Mouse (Mus musculus): ENCODE results near the gene Rapgef4.

Rapgef4 gene

GRCm38 (mm10) chr2:72234943-72235342 lies 253.9 kb downstream of the Rapgef4 start:
- no peak for DNase-seq (ENCODE audit: low spot score)

DNA sequence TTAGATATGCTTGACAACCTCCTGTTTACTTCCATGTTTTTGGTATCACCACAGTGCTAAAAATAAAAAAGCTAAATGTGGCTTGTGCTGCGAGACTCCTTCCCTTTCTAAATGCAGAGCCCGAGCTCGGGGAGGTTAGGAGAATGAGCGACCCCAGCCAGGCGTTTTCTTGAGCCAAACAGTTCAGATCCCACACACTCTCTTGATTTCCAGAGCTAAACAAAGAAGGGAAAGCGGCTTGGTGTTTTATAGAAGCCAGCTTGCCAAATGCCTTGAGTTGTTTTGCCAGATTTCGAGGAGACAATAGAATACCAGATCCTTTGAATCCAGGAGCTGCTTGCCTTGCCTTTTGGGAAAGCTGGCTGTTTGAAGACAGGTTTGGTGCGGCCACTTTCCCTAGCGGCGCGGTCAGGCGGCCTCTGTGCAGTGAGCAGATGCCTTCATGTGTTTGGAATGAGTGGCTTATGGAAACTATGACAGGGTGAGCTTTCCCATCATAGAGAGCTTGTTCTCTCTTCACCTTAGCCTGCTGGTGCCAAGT lies 254.4 kb downstream of the Rapgef4 start:
- no peak for DNase-seq (ENCODE audit: low spot score)

DNA sequence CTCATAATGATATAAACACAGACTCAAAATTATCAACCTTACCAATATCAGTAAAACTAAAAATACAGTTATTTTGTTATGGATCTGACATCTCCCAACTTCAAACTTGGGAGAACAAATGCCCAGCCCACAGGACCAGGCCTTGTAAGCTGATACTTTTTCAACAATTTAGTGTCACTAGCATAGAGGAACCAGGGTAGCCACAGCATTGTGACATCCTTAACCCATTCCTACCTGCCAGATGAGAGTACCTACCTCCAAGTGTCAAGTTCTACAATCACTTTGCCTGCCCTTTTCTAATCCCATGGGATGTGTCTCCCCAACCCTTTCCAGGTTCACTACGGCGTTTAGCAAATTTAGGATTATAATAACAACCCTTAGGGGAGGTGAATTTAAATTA lies 257.4 kb downstream of the Rapgef4 start:
- no peak for DNase-seq (ENCODE audit: low spot score)

DNA sequence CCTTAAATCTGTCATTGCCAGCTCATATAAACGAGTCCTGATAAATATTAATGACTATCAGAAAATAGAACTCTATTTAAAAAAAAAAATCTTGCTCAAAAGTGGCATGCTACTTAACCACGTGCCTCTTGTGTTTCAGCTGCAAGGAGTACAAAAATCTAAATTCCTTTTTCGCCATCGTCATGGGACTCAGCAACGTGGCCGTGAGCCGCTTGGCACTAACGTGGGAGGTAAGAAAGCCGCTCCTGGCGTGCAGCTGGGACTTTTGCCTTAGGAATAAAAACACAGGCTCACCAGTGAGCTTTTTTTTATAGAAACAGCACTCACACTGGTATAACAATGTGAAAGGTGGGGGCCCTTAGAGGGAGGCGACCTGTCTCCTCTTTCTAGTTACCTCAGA lies 257.9 kb downstream of the Rapgef4 start:
- no peak for DNase-seq (ENCODE audit: low spot score)

DNA sequence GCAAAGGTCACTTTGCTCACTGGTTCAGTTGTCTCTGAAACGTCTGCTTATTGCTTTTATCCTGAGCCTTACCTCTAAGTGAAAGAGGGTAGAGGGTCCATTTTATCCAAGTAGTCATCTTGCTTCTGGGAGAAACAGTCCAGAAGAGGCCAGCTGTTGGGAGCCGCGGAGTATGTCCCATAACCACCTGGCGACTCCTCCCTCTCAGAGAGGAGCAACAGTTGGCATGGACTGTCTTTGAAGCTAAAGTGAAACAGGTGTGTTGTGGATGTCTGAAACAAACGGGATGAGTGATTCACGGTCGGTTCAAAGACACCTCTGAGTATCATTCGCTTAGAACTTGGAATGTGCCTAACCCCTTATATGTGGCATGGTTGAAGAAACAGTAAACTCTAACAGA lies 258.4 kb downstream of the Rapgef4 start:
- DNase-seq (ENCODE audit: low spot score), result no peak

- no peak for DNase-seq (ENCODE audit: low spot score)
Measured at GRCm38 (mm10) chr2:72239993-72240392, 259.0 kb downstream of the Rapgef4 start.

DNA sequence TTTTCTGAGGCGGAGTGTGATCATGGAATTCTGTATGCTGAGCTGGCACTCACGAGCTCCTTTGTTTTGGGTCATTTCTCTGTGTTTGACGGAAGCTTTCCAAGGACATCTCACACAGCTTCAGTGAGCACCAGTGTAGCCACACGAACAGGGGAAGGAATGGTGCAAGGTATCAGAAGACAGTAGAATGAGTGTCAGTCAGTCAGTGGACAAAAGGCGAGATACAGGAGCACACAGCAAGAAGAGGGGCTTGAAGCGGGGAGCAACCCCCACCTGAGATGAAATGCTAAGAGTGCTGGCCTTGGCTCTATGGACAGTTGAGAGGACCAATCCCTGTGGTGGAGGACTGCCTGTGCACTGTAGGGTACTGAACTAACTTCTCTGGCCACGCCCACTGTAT lies 259.7 kb downstream of the Rapgef4 start:
- DNase-seq (ENCODE audit: low spot score), result no peak

- no peak for DNase-seq (ENCODE audit: low spot score)
Measured at GRCm38 (mm10) chr2:72241714-72242472, 260.9 kb downstream of the Rapgef4 start.

DNA sequence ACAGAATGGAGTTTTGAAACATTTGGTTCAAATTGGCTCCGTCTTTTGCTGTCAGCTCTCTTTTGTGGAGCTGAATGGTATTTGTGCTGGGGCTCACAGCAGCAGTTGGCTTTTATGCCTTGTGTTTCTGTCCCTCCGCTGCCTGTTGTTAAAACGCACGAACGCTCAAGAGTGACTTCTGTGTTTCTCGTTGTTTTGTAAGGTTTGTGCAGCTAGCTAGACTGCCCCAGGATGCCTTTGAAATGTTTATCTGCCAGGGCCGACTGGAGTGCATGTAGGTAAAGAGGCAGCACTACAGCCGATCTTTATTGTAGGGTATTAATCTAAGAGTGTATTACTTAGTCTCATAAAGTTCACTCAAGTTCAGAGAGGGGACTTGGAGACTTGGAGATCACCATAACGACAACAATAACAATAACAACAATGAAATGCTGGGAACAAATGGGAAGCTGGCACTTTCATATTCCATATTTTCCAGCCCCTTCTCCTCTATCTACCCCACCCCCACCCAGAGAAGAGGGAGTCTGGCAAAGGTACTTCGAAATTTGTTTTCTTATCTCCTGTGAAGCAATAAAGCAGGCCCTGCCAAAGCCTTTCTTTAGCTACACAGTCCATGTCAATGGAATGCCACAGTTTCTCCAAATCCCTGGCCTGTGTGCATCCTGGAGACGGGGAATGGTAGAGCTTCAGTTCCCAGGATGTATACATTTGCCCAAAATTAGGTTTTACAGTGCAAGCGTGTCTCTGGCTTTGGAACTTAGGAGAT lies 262.1 kb downstream of the Rapgef4 start:
- no peak for DNase-seq (ENCODE audit: low spot score)

DNA sequence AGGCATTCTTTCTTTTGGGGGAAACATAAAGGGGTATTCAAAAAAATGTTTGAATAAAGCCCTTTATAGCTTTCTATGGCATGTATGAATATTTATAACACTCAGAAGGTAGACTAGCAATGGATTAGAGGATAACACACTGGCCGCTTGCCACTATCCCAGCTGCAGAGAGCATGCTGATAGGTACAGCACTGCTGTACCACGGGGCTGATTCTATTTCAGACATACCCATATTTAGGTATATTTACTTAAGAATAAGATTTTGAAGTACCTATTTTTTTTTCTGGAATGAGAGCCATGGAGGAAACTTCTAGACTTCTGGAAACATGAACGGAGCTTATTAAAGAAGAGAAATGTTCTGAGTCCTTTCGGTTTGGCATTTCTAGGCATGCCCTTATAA lies 264.6 kb downstream of the Rapgef4 start:
- DNase-seq (ENCODE audit: low spot score), result no peak

GRCm38 (mm10) chr2:72246376-72246775 lies 265.3 kb downstream of the Rapgef4 start:
- no peak for DNase-seq (ENCODE audit: low spot score)

DNA sequence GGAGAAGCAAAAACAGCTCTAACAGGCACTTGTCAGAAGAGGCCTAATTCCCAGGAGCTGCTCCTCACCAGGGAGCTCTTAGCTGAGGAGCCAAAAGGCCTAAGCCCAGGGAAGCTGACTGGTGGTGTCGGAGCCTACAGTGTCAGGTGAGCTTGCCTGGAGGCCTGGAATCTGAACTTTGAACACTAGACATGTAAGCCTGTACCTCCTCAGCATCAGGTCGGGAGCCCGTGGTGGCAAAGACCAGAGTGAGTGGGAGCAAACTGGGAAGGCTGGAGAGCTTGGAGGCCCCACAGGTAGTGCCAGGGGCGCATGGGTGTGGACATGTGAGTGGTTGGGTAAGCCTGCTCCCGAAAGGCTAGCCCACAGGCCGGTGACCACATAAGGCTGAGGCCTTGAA lies 266.8 kb downstream of the Rapgef4 start:
- DNase-seq (ENCODE audit: low spot score), result no peak

DNA sequence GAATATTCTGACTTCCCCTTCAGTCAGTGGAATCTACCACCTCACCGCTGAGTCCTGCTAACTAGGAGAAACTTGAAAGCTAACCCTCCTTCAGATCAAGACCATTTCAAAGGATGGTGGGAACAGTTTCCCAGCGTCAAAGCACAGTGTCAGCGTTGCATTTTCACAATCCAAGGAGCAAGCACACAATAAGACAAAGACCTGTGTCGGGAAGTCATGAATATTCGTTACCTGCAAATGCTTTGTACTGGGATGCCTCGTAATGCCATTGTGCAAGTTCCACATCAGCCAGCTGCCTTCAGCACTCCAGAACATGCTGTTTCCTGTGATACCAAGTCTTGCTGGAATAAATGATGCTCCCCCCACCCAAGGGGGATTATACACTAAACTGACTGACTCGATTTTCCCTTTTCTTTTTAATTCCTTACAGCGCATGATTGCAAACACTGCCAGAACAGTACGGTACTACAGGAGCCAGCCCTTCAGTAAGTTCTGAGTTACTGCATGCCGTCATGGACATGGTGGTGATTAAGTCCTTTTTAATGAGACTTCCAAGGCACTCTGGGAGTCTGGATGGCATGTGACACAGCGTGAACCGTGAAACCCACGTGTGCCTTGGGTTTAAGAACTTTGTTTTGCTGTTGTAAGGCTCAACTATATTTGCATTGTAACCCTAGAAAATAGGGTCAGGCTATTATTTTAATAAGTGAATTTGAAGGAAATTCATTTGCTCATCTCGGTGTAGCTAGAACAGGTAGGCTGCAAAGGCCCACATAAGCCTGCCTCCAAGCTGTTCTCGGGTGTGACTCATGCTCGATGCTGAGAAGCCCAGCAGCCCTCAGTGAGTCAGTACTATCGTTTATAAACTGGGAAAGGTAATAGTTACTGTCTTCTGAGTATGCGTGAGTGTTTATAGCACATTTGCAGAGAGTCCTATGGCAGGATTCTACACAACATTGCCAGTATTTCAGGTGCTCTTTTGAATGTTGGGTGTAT lies 271.8 kb downstream of the Rapgef4 start:
- DNase-seq (ENCODE audit: low spot score), result no peak

DNA sequence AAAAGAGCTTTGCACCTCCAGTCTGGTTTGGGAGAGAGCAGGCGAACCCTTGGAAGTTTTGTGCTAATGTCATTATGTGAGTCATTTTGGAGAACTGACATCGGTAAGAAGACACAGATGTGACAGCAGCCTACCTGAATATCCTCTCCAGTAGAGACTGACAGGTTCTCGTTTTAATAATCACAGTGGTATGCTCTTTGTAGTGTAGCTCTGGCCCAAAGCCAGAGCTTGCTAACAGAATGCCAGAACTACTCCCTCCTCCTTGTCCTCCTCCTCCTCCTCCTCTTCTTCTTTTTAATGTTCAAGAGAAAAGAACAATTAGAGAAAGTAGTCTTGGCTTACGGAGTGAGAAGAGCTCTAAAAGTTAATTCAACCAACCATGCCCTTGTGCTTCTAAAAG lies 272.8 kb downstream of the Rapgef4 start:
- no peak for DNase-seq (ENCODE audit: low spot score)

DNA sequence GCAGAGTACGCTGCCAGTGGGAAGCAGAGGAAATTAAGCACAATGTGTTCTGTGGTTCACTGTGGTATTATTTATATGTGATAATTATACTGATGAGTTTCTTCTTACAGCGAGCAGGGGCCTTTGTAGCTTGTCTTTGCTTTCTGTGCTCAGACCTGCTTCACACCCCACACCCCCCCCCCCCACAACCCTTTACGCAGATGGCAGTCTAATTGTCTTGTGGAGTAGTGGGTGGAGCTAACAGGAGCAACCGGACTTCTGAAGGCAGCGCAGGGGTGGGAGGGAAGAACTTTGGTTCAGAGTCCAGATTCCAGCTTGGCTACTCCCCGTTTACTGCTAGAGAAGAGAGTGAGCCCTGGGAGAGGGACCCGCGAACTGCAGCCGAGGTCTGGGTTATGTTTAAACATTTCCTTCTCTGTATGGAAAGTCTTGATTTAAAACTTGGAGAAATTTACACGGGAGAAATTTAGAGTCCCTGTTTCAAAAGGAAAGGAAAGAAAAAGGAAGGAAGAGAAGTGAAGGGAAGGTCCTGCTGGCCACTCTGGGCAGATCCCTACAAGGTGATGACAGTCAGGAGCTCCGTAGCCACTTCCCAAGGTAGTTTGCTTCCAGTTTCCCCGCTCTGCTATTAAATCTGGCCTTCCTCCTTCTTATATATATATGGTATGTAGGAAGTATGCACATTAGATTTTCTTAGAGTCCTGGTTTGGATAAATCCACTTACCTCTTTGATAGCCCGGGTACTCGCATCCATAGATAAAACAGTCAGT lies 274.0 kb downstream of the Rapgef4 start:
- DNase-seq (ENCODE audit: low spot score), result no peak

DNA sequence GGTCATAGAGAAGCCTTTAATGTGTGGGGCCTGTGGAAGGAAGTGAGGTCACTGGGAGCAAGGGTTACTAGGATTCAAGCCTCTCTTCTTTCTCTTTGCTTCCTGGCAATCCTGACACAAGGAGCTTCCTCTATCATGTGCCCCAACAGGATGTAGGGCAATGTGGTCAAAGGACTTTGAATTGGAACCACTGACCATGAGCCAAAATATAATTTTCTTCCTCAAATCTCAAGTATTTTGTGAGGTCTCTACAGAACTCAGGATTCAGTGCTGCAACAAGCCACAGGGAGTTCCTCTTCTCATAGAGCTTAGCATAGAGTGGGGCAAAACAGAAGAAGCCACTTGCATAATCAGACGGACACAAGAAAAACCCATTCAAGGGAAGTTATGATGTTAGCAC lies 279.7 kb downstream of the Rapgef4 start:
- no peak for DNase-seq (ENCODE audit: low spot score)

DNA sequence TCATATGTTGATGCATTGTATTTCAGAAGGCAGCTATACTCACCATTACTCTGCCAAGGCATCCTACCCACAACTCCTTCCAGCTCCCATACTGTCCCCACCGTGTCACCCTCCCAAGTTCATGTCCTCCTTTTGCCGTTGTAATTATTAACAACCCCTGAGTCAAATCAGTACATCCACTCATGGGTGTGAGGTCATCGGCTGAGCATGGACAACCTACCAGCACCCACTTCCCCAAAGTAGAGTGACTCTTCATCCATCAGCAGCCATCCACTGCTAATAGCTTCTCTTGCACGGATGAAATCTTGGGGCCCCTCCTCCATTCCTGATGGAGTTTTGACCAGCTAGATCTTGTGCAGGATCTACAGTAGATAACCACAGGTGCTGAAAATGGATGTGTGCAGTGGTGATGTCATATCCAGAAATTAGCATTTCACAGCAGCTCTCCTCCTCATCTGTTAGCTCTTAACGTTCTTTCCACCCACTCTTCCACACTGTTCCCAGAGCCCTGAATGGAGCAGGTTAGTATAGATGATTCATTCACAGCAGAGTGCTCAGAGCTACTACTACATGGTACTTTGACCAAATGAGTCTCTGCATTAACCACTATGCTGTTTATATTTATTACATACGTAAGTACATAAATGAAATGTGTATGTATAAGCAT lies 281.9 kb downstream of the Rapgef4 start:
- no peak for DNase-seq (ENCODE audit: low spot score)

DNA sequence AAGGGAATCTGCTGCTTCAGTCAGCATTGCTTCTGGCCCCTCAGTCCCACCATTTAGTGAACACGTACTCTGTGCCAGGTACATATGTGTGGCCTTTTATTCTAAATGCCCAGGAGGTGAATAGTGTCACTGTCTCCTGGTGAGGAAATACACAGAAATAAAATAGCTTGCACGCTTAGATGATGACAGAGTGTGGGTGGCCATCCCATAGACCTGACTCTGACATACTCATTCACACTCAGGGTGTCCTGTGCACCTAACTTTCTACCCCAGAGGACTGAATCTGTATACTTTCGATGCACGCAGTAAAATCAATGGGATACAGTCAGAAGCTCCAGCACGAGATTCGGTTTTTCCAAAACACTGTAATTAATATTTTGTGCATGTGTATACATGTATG lies 286.4 kb downstream of the Rapgef4 start:
- DNase-seq (ENCODE audit: low spot score), result no peak

DNA sequence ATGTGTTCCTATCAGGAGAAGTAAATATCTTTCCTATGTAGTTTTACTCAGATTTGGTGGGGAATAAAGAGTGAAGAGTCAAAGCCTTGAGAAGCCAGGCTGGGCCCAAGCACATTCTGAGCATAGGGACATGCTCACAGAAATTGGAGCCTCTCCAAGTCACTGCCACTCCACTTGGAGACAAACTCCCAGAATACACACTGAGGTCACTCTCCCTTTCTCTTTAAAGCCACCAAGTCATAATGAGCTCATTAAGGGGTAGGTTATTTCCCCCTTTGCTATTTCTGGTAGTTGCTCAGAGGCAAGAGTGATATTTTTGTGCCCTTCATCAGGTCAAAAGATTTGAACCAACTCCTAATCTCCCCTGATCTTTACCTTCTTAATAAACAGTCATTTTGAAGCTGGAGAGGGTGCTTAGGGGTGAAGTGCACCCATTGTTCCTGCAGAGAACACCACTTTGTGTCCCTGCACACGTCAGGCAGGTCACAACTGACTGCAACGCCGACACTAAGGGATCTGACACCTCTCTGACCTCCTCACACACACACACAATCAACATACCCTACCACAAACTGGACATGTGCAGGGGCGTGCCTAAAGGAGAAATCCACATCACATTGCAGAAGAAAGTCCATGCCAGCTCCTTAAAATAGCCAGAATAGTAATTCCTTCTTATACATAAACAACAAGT lies 288.8 kb downstream of the Rapgef4 start:
- DNase-seq (ENCODE audit: low spot score), result no peak

DNA sequence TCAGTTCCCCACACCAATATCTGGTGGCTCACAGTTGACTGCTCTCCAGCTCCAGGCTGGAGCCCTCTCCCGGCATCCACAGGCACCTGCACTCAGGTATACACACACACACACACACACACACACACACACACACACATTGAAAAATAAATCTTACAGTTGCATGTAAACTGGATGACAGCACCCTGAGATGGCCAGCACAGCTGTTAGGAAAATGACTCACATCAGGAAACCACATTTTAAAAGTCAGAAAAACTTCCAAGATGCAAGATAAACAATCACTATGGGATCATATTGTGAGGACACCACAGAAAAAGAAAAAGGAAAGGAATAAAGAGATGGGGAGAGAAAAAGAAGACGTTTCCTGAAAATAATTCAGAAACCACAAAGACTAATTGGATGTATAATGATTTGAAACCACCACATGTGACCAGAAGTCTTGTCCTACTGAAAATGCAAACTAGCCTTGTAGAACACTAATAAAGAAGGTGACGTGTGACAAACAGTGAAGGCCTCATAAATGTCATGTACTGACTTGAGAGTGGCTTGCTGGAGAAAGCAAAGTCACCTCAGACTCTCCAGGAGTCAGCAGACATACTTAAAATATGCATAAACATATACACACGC lies 297.3 kb downstream of the Rapgef4 start:
- DNase-seq (ENCODE audit: low spot score), result no peak
